Mouse (Mus musculus): ENCODE data around the gene Idh3a.

GRCm38 (mm10) chr9:54647456-54647855 is 61.3 kb downstream of the Idh3a start:
- TF ChIP-seq CTCF (IDR thresholded peaks at IDR 0.05 in 2 of 3, conservative IDR thresholded peaks at IDR 0.05 in 1 of 3; ENCODE audit: control insufficient read depth in 1 of 3, insufficient read depth in 1 of 3, low read depth in 2 of 3, low read length in 3 of 3, poor library complexity in 1 of 3, severe bottlenecking in 1 of 3) (no peak), TAL1 (IDR thresholded peaks at IDR 0.05; ENCODE audit: low read length) (no peak), POLR2A (IDR thresholded peaks at IDR 0.05; ENCODE audit: control insufficient read depth in 1 of 2, insufficient read depth in 1 of 2, low read depth in 1 of 2, low read length in 2 of 2, poor library complexity in 1 of 2) (no peak)

All from MEL (cell line).